Mouse (Mus musculus): ENCODE results near the gene Fhl2.

The Fhl2 gene

DNA sequence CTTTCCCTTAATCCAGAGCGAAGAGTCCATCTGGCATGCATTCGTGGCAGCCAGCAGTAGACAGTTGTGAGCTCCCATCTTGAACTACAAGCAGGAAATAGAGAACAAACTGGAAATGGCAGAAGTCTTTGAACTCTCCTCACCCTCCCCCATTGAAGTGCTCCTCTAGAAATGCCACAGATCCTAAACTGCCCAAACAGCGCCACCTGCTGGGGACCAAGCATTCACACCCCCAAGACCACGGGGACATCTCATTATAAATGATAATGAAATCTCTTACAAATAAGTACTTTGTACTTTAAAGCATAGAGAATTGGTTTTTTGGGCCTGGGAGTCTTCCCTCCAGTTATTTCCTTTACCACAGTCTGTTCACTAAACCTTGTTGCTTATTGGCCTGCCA is 86.2 kb downstream of the Fhl2 start:
- peak; percentile 24 to 57 for DNase-seq (ENCODE audit: low spot score in 2 of 2)

GRCm38 (mm10) chr1:43108729-43109128 is 88.1 kb downstream of the Fhl2 start:
- no peak for DNase-seq (ENCODE audit: low spot score in 2 of 2)

DNA sequence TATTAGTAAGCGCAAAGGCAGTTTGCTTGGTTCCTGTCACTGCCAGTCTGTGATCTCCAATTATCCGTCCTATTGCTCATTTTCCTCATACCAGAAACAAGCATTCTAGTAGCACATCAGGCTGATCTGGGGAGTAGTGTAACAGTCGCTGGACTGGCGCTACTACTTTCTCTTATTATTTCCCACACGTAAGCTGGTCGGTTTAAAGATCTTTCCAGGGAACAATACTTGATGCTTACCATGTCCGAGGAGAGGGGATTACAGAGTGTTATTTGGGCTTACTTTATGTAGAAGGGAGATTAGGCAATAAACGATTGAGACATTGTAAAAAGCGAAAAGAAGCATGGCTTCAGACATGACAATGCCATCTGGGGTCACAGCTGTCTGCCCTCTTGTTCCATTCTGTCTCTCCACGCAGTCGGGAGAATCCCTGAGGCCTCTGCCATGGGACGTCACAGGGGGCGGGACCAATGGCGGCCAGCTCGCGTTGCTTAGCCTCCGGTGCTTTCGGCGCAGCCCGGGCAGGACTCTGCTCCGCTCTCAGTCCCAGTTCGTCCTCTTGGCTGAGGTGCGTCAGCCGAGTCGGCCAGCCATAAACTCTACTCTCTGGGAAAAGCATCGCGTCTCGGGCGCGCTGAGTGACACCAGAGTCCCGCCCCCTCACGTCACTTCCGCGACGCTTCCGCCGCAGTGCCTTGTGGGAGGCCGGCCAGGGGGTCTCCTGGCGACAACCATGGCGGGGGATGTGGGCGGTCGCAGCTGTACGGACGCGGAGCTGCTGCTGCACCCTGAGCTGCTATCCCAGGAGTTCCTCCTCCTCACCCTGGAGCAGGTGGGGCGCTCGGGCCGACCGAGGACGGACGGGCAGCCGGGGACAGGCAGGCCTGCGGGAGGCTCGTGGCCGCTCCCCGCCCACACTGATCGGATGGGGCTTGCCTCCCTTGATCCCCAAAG is 98.5 kb downstream of the Fhl2 start, which contains the start of the genes Tgfbrap1 and AI597479:
Gene Tgfbrap1, minus strand, starts transcription at position 607 of the 954 bp plus-strand sequence.
Gene AI597479, plus strand, starts transcription at position 680 of the 954 bp plus-strand sequence.
- DNase-seq (ENCODE audit: low spot score in 2 of 2), result peak; percentile 75 to 86

- DNase-seq (ENCODE audit: low spot score in 2 of 2), result no peak
These were observed 102.6 kb downstream of the Fhl2 start for GRCm38 (mm10) chr1:43094206-43094605.

DNA sequence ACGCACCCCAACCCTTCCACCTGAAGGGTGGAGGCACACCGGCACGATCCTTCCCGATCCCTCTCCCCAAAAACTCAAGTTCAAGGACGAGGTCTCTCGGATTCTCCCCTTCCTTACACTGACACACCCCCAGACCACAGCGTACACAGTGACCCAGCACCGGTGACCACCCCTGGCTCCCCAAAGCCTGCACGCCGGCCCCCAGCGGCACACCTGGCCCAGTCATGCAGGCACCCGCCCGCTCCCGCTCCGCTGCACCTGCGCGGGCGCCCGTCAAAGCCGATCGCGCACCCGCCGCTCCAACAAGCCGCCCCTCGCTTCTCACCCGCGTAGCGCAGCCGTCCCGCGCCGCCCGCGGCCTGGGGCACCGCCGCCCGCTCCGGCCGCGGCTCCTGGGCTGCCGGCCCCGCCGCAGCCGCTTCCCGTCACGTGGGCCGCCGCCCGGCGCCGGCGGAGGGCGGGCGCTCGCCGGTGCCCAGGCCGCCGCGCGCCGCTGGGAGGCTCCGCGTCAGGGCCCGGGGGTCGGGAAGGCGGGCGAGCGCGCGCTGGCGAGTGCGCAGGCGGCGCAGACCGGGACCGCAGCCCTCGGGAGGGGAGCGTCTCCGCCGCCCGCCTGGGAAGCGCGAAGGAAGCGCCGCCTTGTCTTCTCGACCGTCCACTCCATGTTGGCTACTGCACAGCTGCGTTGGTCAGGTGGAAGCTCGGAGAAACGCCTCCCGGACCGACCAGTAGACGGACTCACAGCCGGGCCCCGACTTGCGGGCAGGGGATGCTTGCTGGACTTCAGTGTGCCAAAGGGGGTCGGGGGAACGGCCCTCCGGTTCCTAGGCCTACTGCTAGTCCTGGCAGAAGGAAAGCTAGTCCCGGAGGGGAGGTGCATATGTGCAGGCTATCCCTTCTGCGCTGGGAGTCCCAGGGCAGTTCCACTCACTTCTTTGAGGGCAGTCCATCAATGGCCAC is 104.4 kb downstream of the Fhl2 start:
- DNase-seq (ENCODE audit: low spot score in 2 of 2), result peak; percentile 39 to 46

GRCm38 (mm10) chr1:43091306-43092055 is 105.3 kb downstream of the Fhl2 start:
- peak in 1 of 2 experiments; percentile 7 for DNase-seq (ENCODE audit: low spot score in 2 of 2)

- no peak for DNase-seq (ENCODE audit: low spot score in 2 of 2)
These were observed 106.4 kb downstream of the Fhl2 start for GRCm38 (mm10) chr1:43090418-43090817.

DNA sequence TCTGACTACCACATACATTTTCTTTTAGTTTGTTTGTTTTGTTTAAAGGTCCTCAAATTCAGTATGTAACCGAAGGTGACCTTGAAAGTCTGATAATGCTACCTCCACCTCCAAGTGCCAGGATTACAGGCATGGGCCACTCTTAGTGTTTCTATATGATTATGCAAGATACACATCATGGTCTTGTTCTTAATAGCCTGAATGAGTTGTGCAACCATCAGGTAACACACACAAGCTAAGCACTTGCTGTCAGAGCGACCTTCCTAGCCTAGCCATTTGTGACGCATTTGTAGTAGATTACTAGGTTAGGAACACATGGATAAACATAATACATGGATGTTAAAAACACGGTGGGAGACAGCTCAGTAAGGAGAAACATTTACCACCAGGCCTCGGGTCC is 113.8 kb downstream of the Fhl2 start:
- DNase-seq (ENCODE audit: low spot score in 2 of 2), result no peak

- no peak for DNase-seq (ENCODE audit: low spot score in 2 of 2)
These were observed 118.7 kb downstream of the Fhl2 start for GRCm38 (mm10) chr1:43078124-43078523.

GRCm38 (mm10) chr1:43074791-43075190 is 122.0 kb downstream of the Fhl2 start:
- DNase-seq (ENCODE audit: low spot score in 2 of 2), result no peak

All from spleen, postnatal 14 days (tissue).